Mouse (Mus musculus) limb, embryonic 14.5 days (tissue): ENCODE measurements around the gene Dag1. TPM values are rescaled to one million over a fixed set of nuclear protein-coding genes. Genes with fewer than 3 reads are reported as not detected.
"Not testable (repeated sequence)": the region's sequence is repeated elsewhere in the genome, so short reads cannot be mapped to it uniquely, and the experiment has no call there.

Source experiments
- ATAC-seq: fragments of 200-750 bp; cut with Nextera tagmentation; 2 replicates; pipeline ENCODE4 v1.8.0; 2017; ENCODE audit warnings: low read depth, moderate number of reproducible peaks, moderate TSS enrichment; ENCODE audit not compliant: low FRiP score
- DNase-seq: peaks from one replicate; pipeline ENCODE4 v3.0.0-alpha.2; 2015; ENCODE audit warnings: low spot score
- H3K27ac ChIP-seq: fragments of 300-500 bp; sonication (generic); replicated peaks from 2 replicates; pipeline ENCODE4 v1.5.1; 2014; ENCODE audit warnings: low read depth, mild to moderate bottlenecking, low read length, moderate library complexity, mixed read lengths
- H3K27me3 ChIP-seq: fragments of 300-500 bp; sonication (generic); 2 replicates; pipeline ENCODE4 v1.6.1; 2014; ENCODE audit warnings: low read length, mixed read lengths; ENCODE audit not compliant: control insufficient read depth, insufficient read depth
- H3K36me3 ChIP-seq: fragments of 300-500 bp; sonication (generic); 2 replicates; pipeline ENCODE4 v1.6.1; 2014; ENCODE audit warnings: mild to moderate bottlenecking, low read length, moderate library complexity, mixed read lengths; ENCODE audit not compliant: control insufficient read depth, insufficient read depth
- H3K4me1 ChIP-seq: fragments of 300-500 bp; sonication (generic); 2 replicates; pipeline ENCODE4 v1.6.1; 2014; ENCODE audit warnings: antibody characterized with exemption, low read length, mixed read lengths; ENCODE audit not compliant: control insufficient read depth, insufficient read depth
- H3K4me2 ChIP-seq: fragments of 300-500 bp; sonication (generic); replicated peaks from 2 replicates; pipeline ENCODE4 v1.6.1; 2014; ENCODE audit warnings: low read depth, mild to moderate bottlenecking, low read length, moderate library complexity; ENCODE audit not compliant: severe bottlenecking
- H3K4me3 ChIP-seq: fragments of 300-500 bp; sonication (generic); replicated peaks from 2 replicates; pipeline ENCODE4 v1.5.1; 2014; ENCODE audit warnings: low read length
- H3K9ac ChIP-seq: fragments of 300-500 bp; sonication (generic); 2 replicates; pipeline ENCODE4 v1.6.1; 2014; ENCODE audit warnings: mild to moderate bottlenecking, low read depth, low read length, moderate library complexity; ENCODE audit not compliant: severe bottlenecking
- H3K9me3 ChIP-seq: fragments of 300-500 bp; sonication (generic); 2 replicates; pipeline ENCODE4 v1.6.1; 2016; ENCODE audit warnings: low read length; ENCODE audit not compliant: control insufficient read depth
- POLR2A ChIP-seq: fragments of 200-500 bp; IDR thresholded peaks from 2 replicates; pipeline ENCODE4 v1.8.0; 2012; ENCODE audit warnings: inconsistent platforms, mild to moderate bottlenecking, moderate library complexity, borderline replicate concordance; ENCODE audit not compliant: insufficient read depth, insufficient read length; ENCODE audit errors: extremely low read depth
- WGBS: fragments of 180-500 bp; shearing (Covaris S2); extraction: QIAGEN DNeasy Blood & Tissue Kit; methylation state at CpG from one replicate; pipeline ENCODE4 v1.1.7; 2014; 5-methylcytosine and 5-hydroxymethylcytosine counted together
- polyA plus RNA-seq, 2 experiments: library from polyadenylated mRNA; depleted of rRNA in 1 of 2; stranded (reverse) in 1 of 2; unstranded in 1 of 2; fragments of >200 nt; fragmentation: Nextera tagmentation in 1 of 2; extraction: Ambion mirVana in 1 of 2; gene quantifications; 2 replicates each; pipeline versions ENCODE4 v1.2.1 to v1.2.3; 2012 to 2014

Gene Dag1
- polyA plus RNA-seq, 2 experiments = 49.7 to 82.5 TPM

- Histone ChIP-seq H3K4me1 (peaks cover 5% of the 10 kb centered on the region), H3K9me3 (no peaks in the 10 kb centered on the region), H3K36me3 (peaks cover 13% of the 10 kb centered on the region), H3K27me3 (no peaks in the 10 kb centered on the region), H3K27ac (peak within 1 kb of the TSS; percentile 80), H3K9ac (peak within 1 kb of the TSS; percentile 61), H3K4me3 (peak within 1 kb of the TSS; percentile 54), H3K4me2 (peak within 1 kb of the TSS; percentile 56)
- under 1% methylated on average over 32 of the region's 32 CpGs for whole genome bisulfite sequencing
- DNase-seq (peak; percentile 99), ATAC-seq (peak; percentile 99)
- peak; percentile 82; the same call in 1 of the 2 replicates for TF ChIP-seq POLR2A
Measured at GRCm38 (mm10) chr9:108290016-108290750, 26.4 kb upstream of the Dag1 start, which contains the start of gene Nicn1. Gene Nicn1, plus strand, starts transcription at chr9:108290429.

- Histone ChIP-seq H3K27ac (peak overlapping the region; percentile 80), H3K27me3 (no peaks in the 10 kb centered on the region), H3K4me3 (peak overlapping the region; percentile 54), H3K9me3 (no peaks in the 10 kb centered on the region), H3K4me2 (peak overlapping the region; percentile 56; the same call in 1 of the 2 replicates), H3K36me3 (peaks cover 5% of the 10 kb centered on the region; the same call in 1 of the 2 replicates), H3K9ac (peak overlapping the region; percentile 61; the same call in 1 of the 2 replicates), H3K4me1 (peaks cover 5% of the 10 kb centered on the region)
- ATAC-seq (no peak), DNase-seq (no peak)
- no peak for TF ChIP-seq POLR2A
- WGBS = 63% methylated on average over 2 of the region's 2 CpGs
Measured at GRCm38 (mm10) chr9:108289347-108289746, 25.6 kb upstream of the Dag1 start.

GRCm38 (mm10) chr9:108287526-108288238, 23.9 kb upstream of the Dag1 start:
- WGBS = 73% methylated on average over 5 of the region's 6 CpGs

GRCm38 (mm10) chr9:108284410-108284809, 20.7 kb upstream of the Dag1 start:
- no peak overlapping the region for H3K27ac ChIP-seq
- 11% methylated on average over 6 of the region's 6 CpGs for WGBS
- ATAC-seq = peak; percentile 77

More at GRCm38 (mm10) chr9:108287526-108288238, 23.9 kb upstream of the Dag1 start:
- DNase-seq, H3K4me1 ChIP-seq, H3K9ac ChIP-seq, H3K27me3 ChIP-seq, H3K9me3 ChIP-seq, H3K4me2 ChIP-seq, H3K27ac ChIP-seq, ATAC-seq, H3K4me3 ChIP-seq, H3K36me3 ChIP-seq: not testable (repeated sequence)

GRCm38 (mm10) chr9:108280071-108280828, 16.5 kb upstream of the Dag1 start:
- no peaks in the 10 kb centered on the region for H3K27me3 ChIP-seq
- H3K36me3 ChIP-seq = no peaks in the 10 kb centered on the region
- no peaks in the 10 kb centered on the region for H3K4me1 ChIP-seq
- no peak overlapping the region for H3K4me3 ChIP-seq
- H3K9ac ChIP-seq = no peak overlapping the region
- 34% methylated on average over 8 of the region's 8 CpGs for WGBS
- DNase-seq (peak; percentile 80), ATAC-seq (peak; percentile 84)
- H3K4me2 ChIP-seq = no peak overlapping the region
- H3K27ac ChIP-seq = peak overlapping the region; percentile 40; the same call in 1 of the 2 replicates
- TF ChIP-seq POLR2A = no peak
- H3K9me3 ChIP-seq = no peaks in the 10 kb centered on the region

More at GRCm38 (mm10) chr9:108284410-108284809, 20.7 kb upstream of the Dag1 start:
- Histone ChIP-seq H3K9ac (no peak overlapping the region), H3K36me3 (no peaks in the 10 kb centered on the region), H3K4me3 (no peak overlapping the region), H3K27me3 (no peaks in the 10 kb centered on the region), H3K9me3 (no peaks in the 10 kb centered on the region), H3K4me1 (no peaks in the 10 kb centered on the region), H3K4me2 (no peak overlapping the region)
- TF ChIP-seq POLR2A = no peak
- peak; percentile 83 for DNase-seq
